Mouse (Mus musculus): Measurements from ENCODE around the gene Sept14.

DNA sequence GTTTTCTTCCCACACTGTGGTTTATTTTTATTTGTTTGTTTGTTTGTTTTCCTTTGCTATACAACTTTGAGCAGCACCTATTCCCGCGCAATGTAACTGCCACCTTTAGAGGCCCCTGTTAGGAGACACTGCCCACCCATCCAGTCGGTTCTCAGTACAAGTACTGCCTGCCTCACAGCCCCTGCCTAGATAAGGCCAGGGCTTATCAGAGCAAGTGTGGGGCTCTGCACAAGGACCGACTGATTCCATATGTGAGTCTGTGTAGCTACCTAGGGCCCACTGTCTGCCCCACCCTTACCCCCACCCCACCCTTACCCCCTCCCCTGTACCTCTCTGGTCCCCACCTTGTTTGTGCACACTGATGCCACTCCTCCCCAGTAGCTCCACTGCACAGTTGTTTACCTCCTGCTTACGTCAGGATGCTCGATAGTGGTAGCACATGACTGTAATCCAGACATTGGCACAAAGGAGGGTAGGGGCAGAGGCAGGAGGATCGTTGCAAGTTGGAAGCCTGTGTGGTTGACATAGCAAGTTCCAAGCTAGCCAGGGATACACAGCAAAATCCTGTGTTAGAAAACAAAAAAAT, 34.7 kb upstream of the Sept14 start:
- TF ChIP-seq CTCF (IDR thresholded peaks at IDR 0.05; ENCODE audit: low read depth) (no peak), EP300 (IDR thresholded peaks at IDR 0.05; ENCODE audit: low read depth) (no peak)
